Mouse (Mus musculus): Measurements from ENCODE around the gene Tmem262. TPM values are rescaled to one million over a fixed set of nuclear protein-coding genes. Genes with fewer than 3 reads are reported as not detected.
"Not testable (repeated sequence)": the region's sequence is repeated elsewhere in the genome, so short reads cannot be mapped to it uniquely, and the experiment has no call there.

The Tmem262 gene
- not detected in 2 replicates for polyA plus RNA-seq (2014; fragmentation: Nextera tagmentation; extraction: Ambion mirVana)

- Histone ChIP-seq H3K4me1 (ENCODE audit: control insufficient read depth, insufficient read depth, low read length) (peaks cover 14% of the 10 kb centered on the region), H3K36me3 (ENCODE audit: control insufficient read depth, insufficient read depth, low read length) (peaks cover 11% of the 10 kb centered on the region), H3K9ac (ENCODE audit: low read length) (no peak within 1 kb of the TSS), H3K4me3 (ENCODE audit: low read depth, low read length) (no peak within 1 kb of the TSS), H3K27ac (ENCODE audit: low read depth, low read length) (no peak within 1 kb of the TSS), H3K9me3 (ENCODE audit: control insufficient read depth, low read length) (no peaks in the 10 kb centered on the region), H3K4me2 (no peak within 1 kb of the TSS), H3K27me3 (ENCODE audit: control insufficient read depth, insufficient read depth, low read length) (no peaks in the 10 kb centered on the region)
- no peak for ATAC-seq (ENCODE audit: low FRiP score)
- DNase-seq (ENCODE audit: low spot score, missing footprints), result no peak
- 93% methylated on average over 12 of the region's 12 CpGs for WGBS
Observed at GRCm38 (mm10) chr19:6079983-6080480, at the start of gene Tmem262. Gene Tmem262, plus strand, starts transcription at chr19:6080033.

DNA sequence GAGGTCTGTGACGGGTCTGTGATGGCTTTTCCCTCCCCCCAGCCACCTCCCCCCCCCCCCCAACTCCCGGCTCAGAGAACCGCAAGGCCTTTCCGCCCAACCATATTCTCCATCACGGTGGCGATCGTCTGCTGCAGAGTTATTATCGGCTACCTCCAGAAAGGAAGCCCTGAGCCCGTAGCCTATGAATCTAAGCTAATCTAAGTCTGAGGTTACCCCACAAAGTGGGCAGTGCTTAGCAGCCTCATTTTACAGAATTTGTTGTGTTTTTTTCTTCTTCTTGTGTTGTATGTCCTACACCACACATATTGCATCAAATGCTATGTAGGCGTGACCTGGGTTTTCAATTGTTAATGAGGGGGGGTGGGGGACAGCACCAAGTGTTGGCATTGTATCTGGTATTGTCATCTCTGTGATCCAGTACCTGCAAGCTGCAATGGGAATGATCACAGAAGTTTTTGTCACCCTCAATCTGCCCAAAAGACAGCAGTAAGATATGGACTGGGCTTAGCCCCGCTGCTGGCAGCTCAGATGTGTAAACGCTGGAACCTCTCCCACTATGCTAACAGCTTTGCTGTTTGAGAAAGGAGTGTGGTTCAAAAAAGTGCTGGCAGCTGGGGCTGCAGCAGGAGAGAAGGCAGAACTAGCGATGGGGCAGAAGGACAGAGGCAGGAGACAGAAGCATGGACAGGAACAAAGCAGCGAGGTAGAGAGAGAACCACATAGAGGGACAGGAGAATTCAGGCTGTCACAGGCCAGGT, 49.1 kb upstream of the Tmem262 start:
- ATAC-seq (ENCODE audit: low FRiP score) (no peak), DNase-seq (ENCODE audit: low spot score, missing footprints) (no peak)
- no peak overlapping the region for H3K4me2 ChIP-seq
- H3K4me3 ChIP-seq (ENCODE audit: low read depth, low read length), result no peak overlapping the region
- H3K27ac ChIP-seq (ENCODE audit: low read depth, low read length), result no peak overlapping the region
- no peak overlapping the region for H3K9ac ChIP-seq (ENCODE audit: low read length)
- WGBS, result 77% methylated on average over 14 of the region's 14 CpGs
- H3K4me1 ChIP-seq (ENCODE audit: control insufficient read depth, insufficient read depth, low read length), result no peaks in the 10 kb centered on the region
- H3K36me3 ChIP-seq (ENCODE audit: control insufficient read depth, insufficient read depth, low read length), result no peaks in the 10 kb centered on the region
- H3K9me3 ChIP-seq (ENCODE audit: control insufficient read depth, low read length), result no peaks in the 10 kb centered on the region
- H3K27me3 ChIP-seq (ENCODE audit: control insufficient read depth, insufficient read depth, low read length), result no peaks in the 10 kb centered on the region

DNA sequence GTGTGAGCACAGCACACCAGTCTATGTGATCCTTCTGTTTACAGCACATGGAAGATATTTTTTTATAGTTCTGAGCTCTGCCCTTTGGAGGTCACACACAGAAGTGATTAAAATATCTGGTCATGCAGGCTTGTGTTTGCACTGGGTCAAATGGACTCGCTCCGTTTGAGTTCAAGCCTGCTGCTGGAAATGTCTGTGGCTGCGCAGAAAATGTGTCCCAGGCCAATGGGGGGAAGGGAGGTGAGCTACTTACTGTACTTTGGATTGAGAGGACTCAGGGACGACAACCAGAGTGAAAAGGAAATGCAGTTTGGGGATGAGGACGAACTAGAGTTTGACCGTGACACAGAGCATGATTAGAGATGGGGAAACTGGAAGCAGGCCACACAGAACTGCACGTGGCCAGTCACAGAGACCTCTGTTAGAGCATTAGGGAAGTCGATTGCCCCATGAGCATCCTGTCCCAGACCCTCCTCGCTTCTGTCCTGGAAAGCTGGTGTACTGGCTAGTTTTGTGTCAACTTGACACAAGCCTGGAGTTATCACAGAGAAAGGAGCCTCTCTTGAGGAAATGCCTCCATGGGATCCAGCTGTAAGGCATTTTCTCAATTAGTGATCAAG, 43.8 kb upstream of the Tmem262 start:
- ATAC-seq (ENCODE audit: low FRiP score) (no peak), DNase-seq (ENCODE audit: low spot score, missing footprints) (no peak)
- no peak overlapping the region for H3K4me3 ChIP-seq (ENCODE audit: low read depth, low read length)
- H3K27me3 ChIP-seq (ENCODE audit: control insufficient read depth, insufficient read depth, low read length), result no peaks in the 10 kb centered on the region
- 78% methylated on average over 9 of the region's 9 CpGs for WGBS
- no peak overlapping the region for H3K9ac ChIP-seq (ENCODE audit: low read length)
- H3K4me1 ChIP-seq (ENCODE audit: control insufficient read depth, insufficient read depth, low read length), result no peaks in the 10 kb centered on the region
- H3K4me2 ChIP-seq, result no peak overlapping the region
- H3K36me3 ChIP-seq (ENCODE audit: control insufficient read depth, insufficient read depth, low read length), result no peaks in the 10 kb centered on the region
- H3K27ac ChIP-seq (ENCODE audit: low read depth, low read length), result no peak overlapping the region
- H3K9me3 ChIP-seq (ENCODE audit: control insufficient read depth, low read length), result no peaks in the 10 kb centered on the region

- ATAC-seq (ENCODE audit: low FRiP score), result no peak
- H3K4me3 ChIP-seq (ENCODE audit: low read depth, low read length), result no peak overlapping the region
- no peaks in the 10 kb centered on the region for H3K27me3 ChIP-seq (ENCODE audit: control insufficient read depth, insufficient read depth, low read length)
Observed at GRCm38 (mm10) chr19:6037695-6038094, 42.1 kb upstream of the Tmem262 start.

GRCm38 (mm10) chr19:6038326-6038725, 41.5 kb upstream of the Tmem262 start:
- H3K9me3 ChIP-seq (ENCODE audit: control insufficient read depth, low read length), result no peaks in the 10 kb centered on the region
- H3K4me1 ChIP-seq (ENCODE audit: control insufficient read depth, insufficient read depth, low read length), result no peaks in the 10 kb centered on the region
- no peak overlapping the region for H3K9ac ChIP-seq (ENCODE audit: low read length)
- no peaks in the 10 kb centered on the region for H3K27me3 ChIP-seq (ENCODE audit: control insufficient read depth, insufficient read depth, low read length)
- H3K36me3 ChIP-seq (ENCODE audit: control insufficient read depth, insufficient read depth, low read length), result no peaks in the 10 kb centered on the region
- no peak for ATAC-seq (ENCODE audit: low FRiP score)
- no peak overlapping the region for H3K27ac ChIP-seq (ENCODE audit: low read depth, low read length)
- H3K4me3 ChIP-seq (ENCODE audit: low read depth, low read length), result no peak overlapping the region
- 88% methylated on average over 7 of the region's 7 CpGs for WGBS
- no peak overlapping the region for H3K4me2 ChIP-seq
- no peak for DNase-seq (ENCODE audit: low spot score, missing footprints)

More at GRCm38 (mm10) chr19:6037695-6038094, 42.1 kb upstream of the Tmem262 start:
- Histone ChIP-seq H3K4me2 (no peak overlapping the region), H3K4me1 (ENCODE audit: control insufficient read depth, insufficient read depth, low read length) (no peaks in the 10 kb centered on the region), H3K36me3 (ENCODE audit: control insufficient read depth, insufficient read depth, low read length) (no peaks in the 10 kb centered on the region), H3K9ac (ENCODE audit: low read length) (no peak overlapping the region), H3K9me3 (ENCODE audit: control insufficient read depth, low read length) (no peaks in the 10 kb centered on the region), H3K27ac (ENCODE audit: low read depth, low read length) (no peak overlapping the region)
- no peak for DNase-seq (ENCODE audit: low spot score, missing footprints)

DNA sequence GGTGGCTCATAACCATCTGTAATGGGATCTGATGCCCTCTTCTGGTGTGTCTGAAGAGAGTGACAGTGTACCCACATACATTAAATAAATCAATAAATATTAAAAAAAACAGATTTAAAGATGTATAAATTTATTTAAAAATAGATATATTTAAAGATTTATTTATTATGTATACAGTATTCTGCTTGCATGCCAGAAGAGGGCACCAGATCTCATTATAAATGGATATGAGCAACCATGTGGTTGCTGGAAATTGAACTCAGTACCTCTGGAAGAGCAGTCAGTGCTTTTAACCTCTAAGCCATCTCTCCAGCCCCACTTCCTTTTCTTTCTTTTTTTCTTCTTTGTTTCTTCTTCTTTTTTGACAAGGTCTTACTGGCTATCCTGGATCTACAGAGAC, 39.8 kb upstream of the Tmem262 start:
- no peak for DNase-seq (ENCODE audit: low spot score, missing footprints)
- Histone ChIP-seq H3K27me3 (ENCODE audit: control insufficient read depth, insufficient read depth, low read length) (no peaks in the 10 kb centered on the region), H3K4me3 (ENCODE audit: low read depth, low read length) (no peak overlapping the region), H3K36me3 (ENCODE audit: control insufficient read depth, insufficient read depth, low read length) (no peaks in the 10 kb centered on the region), H3K4me1 (ENCODE audit: control insufficient read depth, insufficient read depth, low read length) (no peaks in the 10 kb centered on the region; the same call in 1 of the 2 replicates), H3K9me3 (ENCODE audit: control insufficient read depth, low read length) (no peaks in the 10 kb centered on the region), H3K9ac (ENCODE audit: low read length) (no peak overlapping the region), H3K27ac (ENCODE audit: low read depth, low read length) (no peak overlapping the region), H3K4me2 (no peak overlapping the region)
- ATAC-seq (ENCODE audit: low FRiP score), result no peak

DNA sequence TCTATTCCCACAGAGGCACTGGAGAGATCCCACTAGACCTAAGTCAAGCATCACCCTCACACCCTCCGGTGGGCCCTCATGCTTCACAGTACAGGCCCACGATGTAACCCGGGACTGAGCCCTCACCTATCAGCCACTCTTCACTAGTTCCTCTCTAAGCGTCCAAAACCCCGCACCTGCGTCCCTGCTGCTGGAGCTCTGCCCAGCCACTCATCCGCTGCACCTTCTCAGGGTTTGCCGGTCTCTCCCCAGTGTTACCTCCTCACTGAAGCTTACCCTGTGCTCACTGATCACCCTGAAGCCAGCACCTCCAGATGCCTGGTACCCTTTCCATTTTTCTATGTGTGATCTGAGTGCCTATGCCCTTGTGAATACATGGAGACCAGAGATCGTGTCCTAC, 37.5 kb upstream of the Tmem262 start:
- whole genome bisulfite sequencing, result 84% methylated on average over 9 of the region's 9 CpGs
- ATAC-seq (ENCODE audit: low FRiP score) (no peak), DNase-seq (ENCODE audit: low spot score, missing footprints) (no peak)
- Histone ChIP-seq H3K36me3 (ENCODE audit: control insufficient read depth, insufficient read depth, low read length) (no peaks in the 10 kb centered on the region), H3K4me3 (ENCODE audit: low read depth, low read length) (no peak overlapping the region), H3K27ac (ENCODE audit: low read depth, low read length) (no peak overlapping the region), H3K27me3 (ENCODE audit: control insufficient read depth, insufficient read depth, low read length) (no peaks in the 10 kb centered on the region), H3K9ac (ENCODE audit: low read length) (no peak overlapping the region), H3K4me1 (ENCODE audit: control insufficient read depth, insufficient read depth, low read length) (peaks cover 8% of the 10 kb centered on the region), H3K9me3 (ENCODE audit: control insufficient read depth, low read length) (no peaks in the 10 kb centered on the region), H3K4me2 (no peak overlapping the region)

- not testable (repeated sequence) for H3K27ac ChIP-seq (ENCODE audit: low read depth, low read length); H3K27me3 ChIP-seq (ENCODE audit: control insufficient read depth, insufficient read depth, low read length); H3K4me3 ChIP-seq (ENCODE audit: low read depth, low read length); H3K36me3 ChIP-seq (ENCODE audit: control insufficient read depth, insufficient read depth, low read length); H3K4me2 ChIP-seq; ATAC-seq (ENCODE audit: low FRiP score); DNase-seq (ENCODE audit: low spot score, missing footprints); H3K9me3 ChIP-seq (ENCODE audit: control insufficient read depth, low read length); H3K9ac ChIP-seq (ENCODE audit: low read length)
- WGBS, result 70% methylated on average over 4 of the region's 4 CpGs
- H3K4me1 ChIP-seq (ENCODE audit: control insufficient read depth, insufficient read depth, low read length), result peaks cover 16% of the 10 kb centered on the region
Observed at GRCm38 (mm10) chr19:6044102-6044501, 35.7 kb upstream of the Tmem262 start.

Data from midbrain, embryonic 11.5 days (tissue).